Mouse (Mus musculus) myocyte (in vitro differentiated cells): ENCODE data around the gene Lpin1.

ENCODE experiments used
- CEBPB ChIP-seq: IDR thresholded peaks from 2 replicates; pipeline ENCODE4 v1.6.1; 2011; ENCODE audit warnings: mild to moderate bottlenecking, moderate library complexity; ENCODE audit not compliant: poor library complexity, insufficient read depth, severe bottlenecking
- E2F4 ChIP-seq: IDR thresholded peaks from one replicate; pipeline ENCODE4 v1.6.1; 2011; ENCODE audit warnings: mild to moderate bottlenecking, control low read depth, moderate library complexity; ENCODE audit not compliant: insufficient read depth
- MAX ChIP-seq: IDR thresholded peaks from one replicate; pipeline ENCODE4 v1.6.1; 2011; ENCODE audit warnings: low read depth, mild to moderate bottlenecking, control low read depth
- MYOD1 ChIP-seq, 3 experiments: IDR thresholded peaks; one replicate each; pipeline ENCODE4 v1.6.1; 2011; ENCODE audit warnings: control low read depth in 2 of 3, low read depth in 2 of 3, mild to moderate bottlenecking in 2 of 3, moderate library complexity in 1 of 3; ENCODE audit not compliant: insufficient read length in 2 of 3, control insufficient read depth in 1 of 3
- POLR2A ChIP-seq: IDR thresholded peaks from one replicate; pipeline ENCODE4 v1.6.1; 2011; ENCODE audit warnings: low read depth, mild to moderate bottlenecking, control low read depth, moderate library complexity; ENCODE audit not compliant: insufficient read length
- POLR2AphosphoS2 ChIP-seq: IDR thresholded peaks from one replicate; pipeline ENCODE4 v1.6.1; 2011; ENCODE audit warnings: low read depth, control low read depth; ENCODE audit not compliant: insufficient read length
- SRF ChIP-seq: IDR thresholded peaks from one replicate; pipeline ENCODE4 v1.6.1; 2011; ENCODE audit warnings: low read depth; ENCODE audit not compliant: control insufficient read depth, insufficient read length
- TCF12 ChIP-seq: IDR thresholded peaks from one replicate; pipeline ENCODE4 v1.6.1; 2011; ENCODE audit warnings: mild to moderate bottlenecking, control low read depth; ENCODE audit not compliant: poor library complexity, insufficient read depth, severe bottlenecking
- TCF3 ChIP-seq: IDR thresholded peaks from one replicate; pipeline ENCODE4 v1.6.1; 2011; ENCODE audit warnings: low read depth, control low read depth; ENCODE audit not compliant: insufficient read length
- USF1 ChIP-seq: IDR thresholded peaks from one replicate; pipeline ENCODE4 v1.6.1; 2011; ENCODE audit warnings: low read depth, mild to moderate bottlenecking, control low read depth, moderate library complexity

DNA sequence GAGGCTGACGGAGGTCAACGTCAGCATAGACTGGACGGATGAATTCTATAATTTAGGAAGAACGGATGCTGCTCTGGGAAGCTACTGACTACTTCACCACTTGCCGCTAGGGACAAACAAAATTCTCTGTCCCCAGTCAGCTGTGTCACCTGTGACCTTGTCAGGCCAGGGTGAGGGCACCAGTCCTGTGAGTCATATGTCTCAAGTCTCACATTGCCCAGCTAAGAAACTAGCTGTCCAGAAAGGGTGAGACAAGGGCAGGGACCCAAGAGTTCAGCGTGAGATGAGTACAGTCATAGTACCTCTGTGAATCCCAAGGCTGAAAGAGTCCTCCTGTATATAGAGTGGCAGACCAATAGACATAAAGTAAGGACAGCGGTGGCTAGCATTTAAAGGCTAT is 17.0 kb downstream of the Lpin1 start:
- TF ChIP-seq POLR2A (no peak), POLR2AphosphoS2 (no peak), MAX (no peak), USF1 (no peak), CEBPB (no peak), TCF12 (no peak), MYOD1 (IDR thresholded peaks at IDR 0.05; ENCODE audit: control insufficient read depth in 1 of 3, insufficient read length in 2 of 3, low read depth in 2 of 3) (no peak), SRF (no peak), TCF3 (no peak), E2F4 (no peak)
